ENCODE assay signal across 28 mouse cellular contexts in the genomic region with DNA sequence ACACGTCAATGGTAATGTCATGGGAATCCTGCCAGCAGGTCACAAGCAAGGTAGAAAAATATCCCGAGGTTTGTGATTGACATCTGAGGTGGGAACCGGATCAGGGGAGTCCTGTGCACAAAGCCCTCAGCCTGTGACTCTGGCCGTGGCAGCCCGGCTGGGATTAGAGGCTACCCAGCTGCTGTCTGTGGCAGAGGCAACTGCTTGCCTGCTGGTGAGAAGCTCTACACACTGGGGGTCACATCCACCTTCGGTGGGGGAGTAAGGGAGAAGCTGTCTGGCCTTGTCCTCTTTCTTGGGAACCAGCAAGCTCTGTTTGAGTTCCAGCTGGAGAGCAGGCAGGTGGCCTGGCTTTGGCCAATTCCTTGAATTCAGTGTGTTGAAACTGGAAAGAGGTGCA.
DNase-seq lines count a peak whose midpoint lies in the region; ATAC-seq lines count a peak whose summit lies in the region.
"Had no signal": no experiment of that assay in that cellular context is flagged by ENCODE, and none has a peak within 500 bp of the region (broad histone marks: within the 10 kb centered on the region; RNA-seq: fewer than 3 reads in every experiment).

No protein-coding gene starts in this region.

- H3K4me1 ChIP-seq in limb, embryonic 12.5 days (replicated peaks) = peaks cover 9% of the 10 kb centered on the region
- peaks cover 13% of the 10 kb centered on the region for H3K4me1 ChIP-seq in limb, embryonic 10.5 days
- peaks cover 39% of the 10 kb centered on the region for H3K4me1 ChIP-seq in limb, embryonic 13.5 days
- H3K4me1 ChIP-seq: forebrain, embryonic 12.5 days; midbrain, embryonic 13.5 days had no signal

- no peak overlapping the region for H3K4me3 ChIP-seq in limb, embryonic 12.5 days (replicated peaks)
- H3K4me3 ChIP-seq in limb, embryonic 10.5 days = no peak overlapping the region
- no peak overlapping the region for H3K4me3 ChIP-seq in limb, embryonic 13.5 days
- H3K4me3 ChIP-seq: forebrain, embryonic 12.5 days; hindbrain, embryonic 10.5 days; intestine, embryonic 15.5 days; midbrain, embryonic 13.5 days; neural tube, embryonic 15.5 days; stomach, embryonic 15.5 days had no signal

- H3K27ac ChIP-seq in limb, embryonic 12.5 days = 0 out of 2 replicates have a peak overlapping the region, but pooled peaks have one; percentile 7
- H3K27ac ChIP-seq in limb, embryonic 10.5 days = no peak overlapping the region
- peak overlapping the region; percentile 79 for H3K27ac ChIP-seq in limb, embryonic 13.5 days
- H3K27ac ChIP-seq: forebrain, embryonic 12.5 days; hindbrain, embryonic 10.5 days; intestine, embryonic 15.5 days; kidney, postnatal 0 days; liver, embryonic 14.5 days; macrophage; midbrain, embryonic 13.5 days; neural tube, embryonic 15.5 days; stomach, embryonic 15.5 days had no signal

- intact Hi-C loops in gastrocnemius, postnatal 14 days (cut with DNase I; ENCODE audit: low total_unique reads) = no loop called here
- intact Hi-C loops in gastrocnemius, postnatal 36 days (cut with DNase I) = no loop called here

- H3K27me3 ChIP-seq in limb, embryonic 12.5 days = no peaks in the 10 kb centered on the region
- H3K27me3 ChIP-seq in limb, embryonic 10.5 days (ENCODE audit: low read depth, poor library complexity, severe bottlenecking) = no peaks in the 10 kb centered on the region
- no peaks in the 10 kb centered on the region for H3K27me3 ChIP-seq in limb, embryonic 13.5 days
- H3K27me3 ChIP-seq: forebrain, embryonic 12.5 days; intestine, embryonic 15.5 days; midbrain, embryonic 13.5 days; neural tube, embryonic 15.5 days; stomach, embryonic 15.5 days had no signal

- no peak for ATAC-seq in limb, embryonic 12.5 days (ENCODE audit: insufficient number of reproducible peaks, insufficient read depth, low FRiP score, low TSS enrichment, low read depth)
- 0 out of 2 replicates have a peak, but pooled peaks have one; percentile 20 for ATAC-seq in limb, embryonic 13.5 days (ENCODE audit: low FRiP score, low read depth)
- ATAC-seq: forebrain, postnatal 0 days; hindbrain, embryonic 16.5 days; intestine, embryonic 15.5 days; midbrain, embryonic 13.5 days had no signal

- no peaks in the 10 kb centered on the region for H3K36me3 ChIP-seq in limb, embryonic 12.5 days
- no peaks in the 10 kb centered on the region for H3K36me3 ChIP-seq in limb, embryonic 10.5 days
- H3K36me3 ChIP-seq in limb, embryonic 13.5 days = no peaks in the 10 kb centered on the region
- H3K36me3 ChIP-seq: forebrain, embryonic 12.5 days; hindbrain, embryonic 10.5 days; intestine, embryonic 15.5 days; midbrain, embryonic 13.5 days; neural tube, embryonic 15.5 days; stomach, embryonic 15.5 days had no signal

- H3K9ac ChIP-seq in limb, embryonic 12.5 days (replicated peaks) = no peak overlapping the region
- no peak overlapping the region; the same call in 1 of the 2 replicates for H3K9ac ChIP-seq in limb, embryonic 13.5 days
- H3K9ac ChIP-seq: forebrain, embryonic 12.5 days; forebrain, postnatal 0 days; intestine, embryonic 15.5 days; liver, embryonic 14.5 days; midbrain, embryonic 13.5 days; neural tube, embryonic 15.5 days; stomach, embryonic 15.5 days had no signal

- no peaks in the 10 kb centered on the region for H3K9me3 ChIP-seq in limb, embryonic 12.5 days
- no peaks in the 10 kb centered on the region for H3K9me3 ChIP-seq in limb, embryonic 10.5 days (replicated peaks)
- H3K9me3 ChIP-seq in limb, embryonic 13.5 days = no peaks in the 10 kb centered on the region
- H3K9me3 ChIP-seq: forebrain, embryonic 12.5 days; hindbrain, embryonic 10.5 days; intestine, embryonic 15.5 days; midbrain, embryonic 13.5 days; neural tube, embryonic 15.5 days; stomach, embryonic 15.5 days had no signal

- WGBS in limb, embryonic 12.5 days = 80% methylated on average over 6 of the region's 6 CpGs
- WGBS in limb, embryonic 10.5 days = 88% methylated on average over 6 of the region's 6 CpGs
- WGBS in limb, embryonic 13.5 days = 71% methylated on average over 6 of the region's 6 CpGs

- DNase-seq in gastrocnemius, postnatal 14 days = peak; percentile 11
- no peak for DNase-seq in gastrocnemius, postnatal 36 days
- no peak for DNase-seq in limb, embryonic 10.5 days (ENCODE audit: low spot score)
- no peak for DNase-seq in frontal cortex, postnatal 36 days (ENCODE audit: low spot score in 2 of 2)
- DNase-seq: adrenal gland, postnatal 25 days; B cell, adult 2 months; cerebellum, adult 9-11 months; forebrain, postnatal 0 days; heart, postnatal 14 days; kidney, adult 2 months; layer of hippocampus, postnatal 36 days; liver; lung, adult 2 months; lung, postnatal 10 days; retina, postnatal 1 day; right cerebral cortex, postnatal 14 days had no signal

- H3K4me2 ChIP-seq in limb, embryonic 12.5 days = no peak overlapping the region
- no peak overlapping the region for H3K4me2 ChIP-seq in limb, embryonic 13.5 days (replicated peaks)
- H3K4me2 ChIP-seq: forebrain, embryonic 12.5 days; intestine, embryonic 15.5 days; midbrain, embryonic 13.5 days; neural tube, embryonic 15.5 days; stomach, embryonic 15.5 days had no signal
